In genomic region chr5:41347416-41347815, GRCm38 (mm10) we compare ENCODE assay signal across 24 mouse cellular contexts.
DNase-seq lines count a peak whose midpoint lies in the region; ATAC-seq lines count a peak whose summit lies in the region.
"Had no signal": no experiment of that assay in that cellular context is flagged by ENCODE, and none has a peak within 500 bp of the region (broad histone marks: within the 10 kb centered on the region; RNA-seq: fewer than 3 reads in every experiment).

No protein-coding gene starts in this region.

- H3K4me2 ChIP-seq in heart, embryonic 11.5 days = no peak overlapping the region

- no peaks in the 10 kb centered on the region for H3K9me3 ChIP-seq in heart, embryonic 11.5 days (replicated peaks; ENCODE audit: control insufficient read depth, low read length)
- H3K9me3 ChIP-seq: G1E had no signal

- WGBS in heart, embryonic 11.5 days (ENCODE audit: insufficient replicate concordance) = 75% methylated on average over 3 of the region's 3 CpGs

- H3K9ac ChIP-seq in heart, embryonic 11.5 days (ENCODE audit: low read depth, low read length) = no peak overlapping the region

- no peaks in the 10 kb centered on the region for H3K27me3 ChIP-seq in heart, embryonic 11.5 days (ENCODE audit: control insufficient read depth, insufficient read depth, low read length)
- H3K27me3 ChIP-seq: CH12.LX, Patski had no signal

- no peak overlapping the region for H3K27ac ChIP-seq in heart, embryonic 11.5 days (ENCODE audit: low read depth, low read length)

- no peak for ATAC-seq in heart, embryonic 11.5 days (replicated peaks; ENCODE audit: insufficient number of reproducible peaks, low FRiP score, low TSS enrichment)
- ATAC-seq: activated CD4-positive, CD25-positive, alpha-beta regulatory T cell, adult 4 months; CD4-positive, CD25-positive, alpha-beta regulatory T cell, adult 4 months; Patski had no signal

- no peaks in the 10 kb centered on the region for H3K4me1 ChIP-seq in heart, embryonic 11.5 days (ENCODE audit: control insufficient read depth, insufficient read depth, low read length)

- DNase-seq in cerebellum, adult 9-10 months = peak; percentile 27
- DNase-seq in cerebellum, postnatal 10 days = no peak
- DNase-seq in 3T3-L1 (ENCODE audit: low read depth, low spot score) (peak; percentile 79), adipocyte (ENCODE audit: low spot score) (peak; percentile 9)
- peak; percentile 21 for DNase-seq in brain, adult 2 months (ENCODE audit: low read depth, low spot score)
- no peak for DNase-seq in lung, postnatal 25 days (ENCODE audit: low spot score)
- no peak for DNase-seq in spleen, postnatal 4 days (ENCODE audit: low spot score in 2 of 2)
- DNase-seq: adrenal gland, adult 2 months; adrenal gland, adult 8-10 months; adrenal gland, postnatal 10 days; adrenal gland, postnatal 14 days; adrenal gland, postnatal 25 days; adrenal gland, postnatal 36 days; B cell, adult 2 months; cerebellum, adult 11 months; cerebellum, adult 11-12 months; cerebellum, adult 18-20 months; cerebellum, adult 8-10 months had no signal

- H3K4me3 ChIP-seq in heart, embryonic 11.5 days (ENCODE audit: low read depth, low read length) = no peak overlapping the region

- H3K36me3 ChIP-seq in heart, embryonic 11.5 days (ENCODE audit: control insufficient read depth, insufficient read depth, low read length) = no peaks in the 10 kb centered on the region
- H3K36me3 ChIP-seq: G1E had no signal

Comparison
In these comparisons a context has a peak if more than half of its experiments do, and no peak if none do; other contexts are left out.
1. DNase-seq: peak in cerebellum, adult 9-10 months (single experiment), 3T3-L1 (single experiment), adipocyte (single experiment) and brain, adult 2 months (single experiment); none in cerebellum, postnatal 10 days (0 of 2), lung, postnatal 25 days (single experiment) and spleen, postnatal 4 days (0 of 2).